Mouse (Mus musculus) 3134 (cell line): Measurements from ENCODE around the gene Cyp2t4.

ENCODE experiments used
- DNase-seq: peaks from one replicate; pipeline ENCODE4 v3.0.0-alpha.2; 2011; ENCODE audit warnings: low spot score; ENCODE audit not compliant: insufficient read length; ENCODE audit errors: extremely low read depth

Gene Cyp2t4

GRCm38 (mm10) chr7:27153205-27153764 lies at the start of gene Cyp2t4:
Gene Cyp2t4 (plus strand): TSS chr7:27153714.
- DNase-seq: no peak

DNA sequence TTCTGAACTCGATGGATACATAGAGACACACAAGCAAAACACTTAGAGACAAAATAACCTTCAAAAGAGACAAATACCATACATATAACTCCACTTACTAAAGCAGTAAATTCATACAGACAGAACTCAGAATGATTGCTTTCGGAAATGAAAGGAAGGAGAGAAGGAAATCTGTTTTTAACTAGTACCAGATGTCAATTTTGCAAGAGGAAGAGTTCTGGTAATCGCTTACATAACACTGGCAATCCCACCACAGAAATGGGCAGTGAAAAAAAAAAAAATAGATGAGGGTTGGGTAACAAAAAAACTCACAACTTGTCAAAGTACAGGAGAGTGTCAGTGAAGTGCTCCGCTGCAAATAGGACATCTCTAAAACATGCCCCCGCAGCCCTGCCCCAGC lies 48.6 kb upstream of the Cyp2t4 start:
- DNase-seq: no peak

GRCm38 (mm10) chr7:27110327-27110726 lies 43.2 kb upstream of the Cyp2t4 start:
- DNase-seq: no peak

- no peak for DNase-seq
Measured at GRCm38 (mm10) chr7:27111038-27111437, 42.5 kb upstream of the Cyp2t4 start.

- no peak for DNase-seq
Measured at GRCm38 (mm10) chr7:27111987-27112386, 41.5 kb upstream of the Cyp2t4 start.

DNA sequence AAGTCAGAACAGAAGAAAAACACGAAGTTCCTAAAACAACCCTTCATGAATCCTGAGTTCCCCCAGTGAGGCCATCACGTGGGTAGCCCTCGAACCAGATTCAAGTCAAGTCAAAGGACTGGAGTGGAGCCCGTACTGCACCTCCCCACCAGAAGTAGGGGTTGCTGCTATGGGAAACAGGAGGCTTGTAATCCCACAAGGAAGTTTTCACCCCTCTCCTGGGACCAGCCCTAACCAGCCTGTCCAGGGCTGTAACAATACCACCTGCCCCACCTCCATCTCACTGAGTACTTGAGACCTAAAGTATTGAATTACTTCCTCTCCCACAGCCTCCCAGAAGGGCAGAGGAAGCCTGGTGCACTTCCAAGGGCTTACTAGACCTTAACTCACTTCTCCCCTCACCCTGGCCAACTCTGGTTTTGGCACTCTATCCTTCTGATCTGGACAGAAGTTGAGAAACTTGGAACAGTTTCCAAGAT lies 35.4 kb upstream of the Cyp2t4 start:
- DNase-seq: peak; percentile 22

GRCm38 (mm10) chr7:27119676-27120075 lies 33.8 kb upstream of the Cyp2t4 start, which contains the start of gene Cyp2f2:
Gene Cyp2f2 (plus strand): TSS chr7:27119909.
- no peak for DNase-seq

- no peak for DNase-seq
Measured at GRCm38 (mm10) chr7:27124305-27124832, 29.1 kb upstream of the Cyp2t4 start.

DNA sequence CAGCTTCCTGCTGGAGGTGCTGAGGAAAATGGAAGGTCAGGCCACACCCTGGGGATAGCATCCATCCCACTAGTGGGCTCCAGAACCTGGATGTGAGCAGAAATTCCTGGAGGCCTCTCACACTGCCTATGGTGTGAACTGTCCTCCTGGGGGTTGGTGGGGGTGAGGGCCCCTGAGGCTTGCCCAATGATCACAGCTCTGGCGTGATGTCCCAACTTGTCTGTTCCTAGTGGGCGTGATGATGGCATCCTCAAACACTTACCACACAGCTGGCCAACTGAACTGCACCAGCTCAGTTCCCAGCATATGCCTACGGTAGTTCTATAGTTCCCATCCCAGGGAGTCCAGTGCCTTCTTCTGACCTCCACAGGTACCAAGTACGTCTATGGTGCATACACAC lies 28.5 kb upstream of the Cyp2t4 start:
- DNase-seq: no peak

- no peak for DNase-seq
Measured at GRCm38 (mm10) chr7:27128162-27128561, 25.4 kb upstream of the Cyp2t4 start.

DNA sequence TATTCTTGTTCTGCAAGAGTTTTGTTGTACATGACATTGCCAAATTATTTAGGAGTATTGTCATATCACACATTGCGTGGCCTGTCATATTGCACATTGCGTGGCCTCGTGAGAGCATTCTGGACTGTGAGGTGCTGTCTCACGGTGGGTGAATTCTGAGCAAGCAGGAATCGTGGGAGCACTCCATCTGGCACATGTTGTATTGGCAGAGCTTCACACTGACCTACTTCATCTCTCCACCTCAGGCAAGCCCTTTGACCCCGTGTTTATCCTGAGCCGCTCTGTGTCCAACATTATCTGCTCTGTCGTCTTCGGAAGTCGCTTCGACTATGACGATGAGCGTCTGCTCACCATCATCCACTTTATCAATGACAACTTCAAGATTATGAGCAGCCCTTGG lies 24.6 kb upstream of the Cyp2t4 start:
- no peak for DNase-seq

DNA sequence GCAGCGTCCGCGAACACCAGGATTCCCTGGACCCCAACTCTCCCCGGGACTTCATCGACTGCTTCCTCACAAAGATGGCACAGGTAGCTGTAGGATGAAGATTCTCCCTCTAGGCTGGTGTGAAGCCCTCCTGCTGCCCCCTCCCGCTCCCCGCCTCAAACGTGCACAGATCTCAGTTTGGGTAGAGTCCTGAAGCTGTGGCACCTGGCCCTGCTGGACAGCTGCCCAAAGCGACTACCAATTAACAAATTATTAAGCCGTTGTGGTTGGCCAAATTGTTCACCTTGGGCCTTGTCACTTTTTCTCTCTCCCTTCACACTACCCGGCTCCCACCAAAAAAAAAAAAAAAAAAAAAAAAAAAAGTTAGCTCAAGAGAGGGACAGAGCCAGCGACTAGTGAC lies 23.7 kb upstream of the Cyp2t4 start:
- no peak for DNase-seq

DNA sequence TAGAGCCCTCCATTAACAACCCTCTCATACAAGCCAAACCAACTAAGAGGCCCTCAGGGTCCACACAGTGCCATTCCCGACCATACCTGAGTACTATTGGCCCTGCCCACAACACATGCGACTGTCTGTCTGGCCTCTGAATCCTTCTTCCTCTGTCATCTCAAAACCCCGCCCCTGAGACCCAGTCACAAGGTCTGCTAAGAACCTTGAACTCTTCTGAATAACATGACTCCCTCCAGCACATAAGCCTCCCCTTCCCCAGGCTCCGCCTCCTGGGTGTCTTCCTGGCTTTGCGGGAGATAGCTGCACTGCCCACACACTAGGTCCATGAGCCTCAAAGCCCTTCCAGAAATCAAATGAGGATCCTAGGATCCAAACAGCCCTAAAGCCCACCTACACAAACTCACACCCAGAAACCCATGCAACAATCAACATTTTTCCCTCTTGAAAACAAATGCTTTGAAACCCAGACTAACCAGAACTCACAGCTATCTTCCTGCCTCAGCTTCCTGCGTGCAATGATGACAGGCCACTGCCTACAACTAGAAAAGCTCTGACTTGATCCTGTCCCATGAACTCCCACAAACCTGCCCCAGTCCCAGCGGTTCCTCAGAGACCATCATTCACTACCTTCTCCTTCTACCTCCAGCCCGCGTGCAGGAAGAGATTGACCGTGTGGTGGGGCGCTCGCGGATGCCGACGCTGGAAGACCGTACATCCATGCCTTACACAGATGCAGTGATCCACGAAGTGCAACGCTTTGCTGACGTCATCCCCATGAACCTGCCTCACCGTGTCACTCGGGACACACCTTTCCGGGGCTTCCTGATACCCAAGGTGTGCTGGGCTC lies 22.8 kb upstream of the Cyp2t4 start:
- no peak for DNase-seq

DNA sequence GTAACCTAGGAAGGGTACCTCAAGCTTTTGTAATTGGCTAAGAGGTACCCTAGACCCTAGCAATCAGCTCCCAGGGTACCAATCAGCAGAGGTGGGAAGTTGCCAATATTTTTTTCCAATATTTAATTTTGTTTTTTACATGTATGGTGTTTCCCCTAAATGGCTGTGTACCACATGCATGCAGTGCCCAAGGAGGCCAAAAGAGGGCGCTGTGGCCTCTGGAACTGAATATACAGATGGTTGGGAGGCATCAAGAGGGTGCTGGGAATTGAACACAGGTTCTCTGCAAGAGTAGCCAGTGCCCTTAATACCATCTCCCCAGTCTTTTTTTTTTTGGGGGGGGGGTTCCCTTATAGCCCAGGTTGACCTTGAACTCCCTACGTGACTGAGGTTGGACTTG lies 22.1 kb upstream of the Cyp2t4 start:
- DNase-seq: no peak

- no peak for DNase-seq
Measured at GRCm38 (mm10) chr7:27132588-27132987, 20.9 kb upstream of the Cyp2t4 start.

DNA sequence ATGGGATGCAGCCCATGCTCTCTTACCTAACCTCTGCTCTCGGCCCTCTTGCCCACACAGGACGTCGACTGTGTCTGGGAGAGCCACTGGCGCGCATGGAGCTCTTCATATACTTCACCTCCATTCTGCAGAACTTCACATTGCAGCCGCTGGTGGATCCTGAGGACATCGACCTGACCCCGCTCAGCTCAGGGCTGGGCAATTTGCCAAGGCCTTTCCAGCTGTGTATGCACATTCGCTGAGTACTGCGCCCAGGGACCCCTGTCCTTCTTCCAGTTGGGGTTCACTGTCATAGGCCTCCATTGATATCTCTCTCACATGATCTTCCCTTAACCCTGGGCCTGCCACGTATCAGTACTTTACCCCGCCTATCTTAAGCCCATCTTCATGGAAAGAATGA lies 20.4 kb upstream of the Cyp2t4 start:
- DNase-seq: no peak

GRCm38 (mm10) chr7:27133757-27134156 lies 19.8 kb upstream of the Cyp2t4 start:
- DNase-seq: no peak

DNA sequence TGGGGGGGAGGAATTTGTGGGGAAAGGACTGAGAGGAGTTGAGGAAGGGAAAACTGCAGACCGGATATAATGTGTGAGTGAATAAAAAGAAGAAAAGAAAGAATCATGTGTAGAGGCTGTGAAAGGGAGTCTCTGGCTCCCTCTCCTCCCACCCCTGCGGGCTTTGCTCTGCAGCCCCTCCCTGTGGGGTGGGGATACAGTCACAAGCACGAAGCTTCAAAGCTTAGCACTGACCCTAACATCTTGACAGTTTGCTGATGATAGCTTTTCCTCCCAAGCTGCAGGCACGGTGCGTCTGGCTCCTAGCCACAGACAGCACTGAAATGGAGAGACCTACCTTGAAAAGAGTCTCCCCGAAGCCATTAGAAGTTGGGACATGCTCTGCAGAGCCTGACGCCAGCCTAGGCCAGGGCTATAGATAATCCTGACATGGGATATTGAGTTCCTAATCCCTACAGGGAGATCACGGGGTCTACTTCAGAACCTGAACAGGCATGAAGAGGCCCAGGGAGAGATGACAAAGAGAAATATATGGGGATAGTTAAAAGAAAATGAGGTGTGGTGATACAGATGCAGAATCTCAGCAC lies 17.0 kb upstream of the Cyp2t4 start:
- DNase-seq: no peak

GRCm38 (mm10) chr7:27156005-27156404 lies 2.5 kb downstream of the Cyp2t4 start:
- DNase-seq: no peak

DNA sequence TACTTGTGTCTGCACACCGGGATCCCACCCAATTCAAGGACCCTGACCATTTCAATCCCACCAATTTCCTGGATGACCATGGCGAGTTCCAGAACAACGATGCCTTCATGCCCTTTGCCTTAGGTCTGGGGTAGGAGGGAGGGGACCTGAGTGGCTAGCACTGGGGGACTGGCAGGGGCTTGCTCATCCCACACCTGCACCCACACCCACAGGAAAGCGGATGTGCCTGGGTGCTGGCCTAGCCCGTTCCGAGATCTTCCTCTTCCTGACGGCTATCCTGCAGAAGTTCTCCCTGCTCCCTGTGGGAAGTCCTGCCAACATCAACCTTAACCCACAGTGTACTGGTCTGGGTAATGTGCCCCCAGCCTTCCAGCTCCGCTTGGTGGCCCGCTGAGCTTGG lies 4.7 kb downstream of the Cyp2t4 start:
- no peak for DNase-seq

DNA sequence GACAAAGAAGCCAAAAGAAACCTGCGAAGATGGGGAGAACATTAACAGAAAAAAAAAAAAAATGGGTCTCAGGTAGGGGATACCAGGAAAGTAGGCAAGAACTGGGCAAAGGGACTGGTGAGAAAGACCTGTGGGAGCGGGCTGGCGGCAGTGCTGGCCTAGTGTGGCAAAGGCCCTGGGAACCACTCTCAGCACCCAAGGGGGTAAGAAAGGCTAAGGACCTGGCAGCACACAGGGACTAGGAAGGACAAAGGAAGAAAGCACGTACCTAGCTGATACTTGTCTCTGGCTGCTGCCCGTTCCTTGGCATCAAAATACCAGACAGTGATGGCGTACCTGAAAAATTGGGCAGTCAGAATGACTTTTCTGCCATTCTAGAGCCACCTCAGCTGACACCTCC lies 5.7 kb downstream of the Cyp2t4 start:
- no peak for DNase-seq

- peak; percentile 81 for DNase-seq
Measured at GRCm38 (mm10) chr7:27159882-27160281, 6.4 kb downstream of the Cyp2t4 start.
